Mouse (Mus musculus): ENCODE data around the gene Prrx1. TPM values are rescaled to one million over a fixed set of nuclear protein-coding genes. Genes with fewer than 3 reads are reported as not detected.

The Prrx1 gene
- total and polyA plus RNA-seq, 3 experiments = not detected

DNA sequence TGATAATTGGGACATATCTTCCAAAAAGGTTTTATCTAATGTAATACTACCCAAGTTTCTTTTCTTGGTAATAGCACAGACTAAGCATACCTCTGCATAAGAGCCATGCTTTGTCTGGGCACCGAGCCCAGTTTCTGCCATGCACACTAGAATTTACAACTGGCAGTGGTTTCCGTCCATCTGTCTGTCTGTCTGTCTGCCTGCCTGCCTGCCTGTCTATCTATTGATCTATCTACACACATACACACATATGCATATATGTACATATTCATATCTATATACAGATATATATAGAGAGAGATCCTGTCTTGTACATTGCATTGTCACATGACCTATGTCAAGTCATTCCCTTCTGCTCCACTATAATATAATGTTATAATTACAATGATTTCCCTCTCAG lies 24.3 kb upstream of the Prrx1 start:
- no peak for TF ChIP-seq SMC3 (IDR thresholded peaks at IDR 0.05; ENCODE audit: low read depth, low read length)
- TF ChIP-seq EP300 (IDR thresholded peaks at IDR 0.05; ENCODE audit: low read depth in 1 of 2, low read length in 2 of 2) = no peak
- no peak for TF ChIP-seq ZKSCAN1 (IDR thresholded peaks at IDR 0.05; ENCODE audit: low read depth, low read length)
- TF ChIP-seq BHLHE40 (IDR thresholded peaks at IDR 0.05; ENCODE audit: borderline replicate concordance, low read depth, low read length) = no peak
- no peak for TF ChIP-seq MAFK (IDR thresholded peaks at IDR 0.05; ENCODE audit: borderline replicate concordance, low read depth, low read length)
- no peak for TF ChIP-seq JUND (IDR thresholded peaks at IDR 0.05; ENCODE audit: low read depth, low read length)
- TF ChIP-seq NELFE (IDR thresholded peaks at IDR 0.05; ENCODE audit: low read depth, low read length) = no peak
- TF ChIP-seq ZC3H11A (IDR thresholded peaks at IDR 0.05; ENCODE audit: low read depth, low read length) = no peak
- no peak for TF ChIP-seq POLR2AphosphoS5 (IDR thresholded peaks at IDR 0.05; ENCODE audit: borderline replicate concordance, low read depth, low read length)
- no peak for TF ChIP-seq MAZ (IDR thresholded peaks at IDR 0.05; ENCODE audit: low read depth, low read length)
- no peak for TF ChIP-seq RAD21 (IDR thresholded peaks at IDR 0.05; ENCODE audit: low read depth, low read length)
- no peak for TF ChIP-seq USF1 (IDR thresholded peaks at IDR 0.05; ENCODE audit: low read depth, low read length)
- no peak for TF ChIP-seq CHD1 (IDR thresholded peaks at IDR 0.05; ENCODE audit: low read depth, low read length)
- no peak for TF ChIP-seq E2F4 (IDR thresholded peaks at IDR 0.05; ENCODE audit: borderline replicate concordance, low read depth, low read length)
- TF ChIP-seq GATA1 (IDR thresholded peaks at IDR 0.05; ENCODE audit: low read depth, low read length) = no peak
- no peak for TF ChIP-seq MEF2A (IDR thresholded peaks at IDR 0.05; ENCODE audit: extremely low read depth, insufficient replicate concordance, low read depth, low read length, poor library complexity, severe bottlenecking)
- TF ChIP-seq CTCF (IDR thresholded peaks at IDR 0.05 in 2 of 3, conservative IDR thresholded peaks at IDR 0.05 in 1 of 3; ENCODE audit: control insufficient read depth in 1 of 3, insufficient read depth in 1 of 3, low read depth in 2 of 3, low read length in 3 of 3, poor library complexity in 1 of 3, severe bottlenecking in 1 of 3) = no peak
- TF ChIP-seq RCOR1 (IDR thresholded peaks at IDR 0.05; ENCODE audit: low read depth, low read length) = no peak
- TF ChIP-seq CHD2 (IDR thresholded peaks at IDR 0.05; ENCODE audit: low read length) = no peak
- TF ChIP-seq TAL1 (IDR thresholded peaks at IDR 0.05; ENCODE audit: low read length) = no peak
- no peak overlapping the region for H3K27ac ChIP-seq (ENCODE audit: control insufficient read depth, low read depth, low read length)
- no peak for DNase-seq (ENCODE audit: low read depth, low spot score)
- no peaks in the 10 kb centered on the region for H3K79me2 ChIP-seq (ENCODE audit: control insufficient read depth, insufficient read depth, low read length, poor library complexity)
- H3K27me3 ChIP-seq (ENCODE audit: control insufficient read depth in 1 of 2, insufficient read depth in 2 of 2, low read length in 2 of 2) = no peaks in the 10 kb centered on the region
- no peak overlapping the region for H3K9ac ChIP-seq (ENCODE audit: control insufficient read depth, low read depth, low read length, poor library complexity, severe bottlenecking)
- H3K9me3 ChIP-seq (replicated peaks; ENCODE audit: insufficient read depth, low read length) = no peaks in the 10 kb centered on the region
- H3K4me1 ChIP-seq (ENCODE audit: control insufficient read depth in 1 of 2, insufficient read depth in 2 of 2, low read length in 2 of 2) = peaks cover 0 to 2% of the 10 kb centered on the region in 2 experiments; a peak in 1 of 4 replicates
- no peak overlapping the region for H3K4me3 ChIP-seq (ENCODE audit: control insufficient read depth in 1 of 2, insufficient read depth in 1 of 2, low read depth in 2 of 2, low read length in 2 of 2)
- H3K36me3 ChIP-seq (ENCODE audit: control insufficient read depth in 1 of 2, insufficient read depth in 2 of 2, low read length in 2 of 2) = peaks cover 0 to 5% of the 10 kb centered on the region in 2 experiments; a peak in 1 of 4 replicates

GRCm38 (mm10) chr1:163327279-163327678 lies 13.8 kb upstream of the Prrx1 start:
- Histone ChIP-seq H3K27me3 (ENCODE audit: control insufficient read depth in 1 of 2, insufficient read depth in 2 of 2, low read length in 2 of 2) (0 out of 4 replicates have a peak, but pooled peaks cover 0 to 2% of the 10 kb centered on the region in 2 experiments), H3K27ac (ENCODE audit: control insufficient read depth, low read depth, low read length) (no peak overlapping the region), H3K9me3 (replicated peaks; ENCODE audit: insufficient read depth, low read length) (no peaks in the 10 kb centered on the region; the same call in 1 of the 2 replicates), H3K36me3 (ENCODE audit: control insufficient read depth in 1 of 2, insufficient read depth in 2 of 2, low read length in 2 of 2) (no peaks in the 10 kb centered on the region), H3K4me3 (ENCODE audit: control insufficient read depth in 1 of 2, insufficient read depth in 1 of 2, low read depth in 2 of 2, low read length in 2 of 2) (no peak overlapping the region), H3K79me2 (ENCODE audit: control insufficient read depth, insufficient read depth, low read length, poor library complexity) (no peaks in the 10 kb centered on the region), H3K4me1 (ENCODE audit: control insufficient read depth in 1 of 2, insufficient read depth in 2 of 2, low read length in 2 of 2) (no peaks in the 10 kb centered on the region), H3K9ac (ENCODE audit: control insufficient read depth, low read depth, low read length, poor library complexity, severe bottlenecking) (no peak overlapping the region)
- no peak for TF ChIP-seq MAZ (IDR thresholded peaks at IDR 0.05; ENCODE audit: low read depth, low read length)
- DNase-seq (ENCODE audit: low read depth, low spot score) = no peak
